Mouse (Mus musculus) MEL (cell line): ENCODE data around the gene Pde8b. TPM values are rescaled to one million over a fixed set of nuclear protein-coding genes. Genes with fewer than 3 reads are reported as not detected.

ENCODE experiments used
- DNase-seq: peaks from one replicate; pipeline ENCODE4 v3.0.0; 2011; ENCODE audit warnings: low read depth, low spot score
- H3K27ac ChIP-seq: 2 replicates; pipeline ENCODE4 v1.5.1; 2012; ENCODE audit warnings: low read depth, mild to moderate bottlenecking, control low read depth, low read length, moderate library complexity; ENCODE audit not compliant: control insufficient read depth
- H3K27me3 ChIP-seq, 2 experiments: fragments of 150-350 bp in 1 of 2; sonication (generic) in 1 of 2; 2 replicates each; pipeline ENCODE4 v1.6.1; 2012; ENCODE audit warnings: low read length in 2 of 2, mild to moderate bottlenecking in 2 of 2, improper control_type of control experiment in 1 of 2, moderate library complexity in 1 of 2; ENCODE audit not compliant: insufficient read depth in 2 of 2, control insufficient read depth in 1 of 2
- H3K36me3 ChIP-seq, 2 experiments: 2 replicates each; pipeline ENCODE4 v1.6.1; 2012 to 2014; ENCODE audit warnings: low read length in 2 of 2, improper control_type of control experiment in 1 of 2, inconsistent platforms in 1 of 2, mild to moderate bottlenecking in 1 of 2; ENCODE audit not compliant: insufficient read depth in 2 of 2, control insufficient read depth in 1 of 2
- H3K4me1 ChIP-seq, 2 experiments: fragments of 150-350 bp in 1 of 2; sonication (generic) in 1 of 2; 2 replicates each; pipeline ENCODE4 v1.6.1; 2012; ENCODE audit warnings: low read length in 2 of 2, improper control_type of control experiment in 1 of 2, mild to moderate bottlenecking in 1 of 2; ENCODE audit not compliant: insufficient read depth in 2 of 2, control insufficient read depth in 1 of 2
- H3K4me3 ChIP-seq, 2 experiments: fragments of 150-350 bp in 1 of 2; sonication (generic) in 1 of 2; 2 replicates each; pipeline ENCODE4 v1.5.1; 2012; ENCODE audit warnings: low read depth in 2 of 2, low read length in 2 of 2, mild to moderate bottlenecking in 2 of 2, moderate library complexity in 2 of 2, control low read depth in 1 of 2, improper control_type of control experiment in 1 of 2; ENCODE audit not compliant: control insufficient read depth in 1 of 2, insufficient read depth in 1 of 2
- H3K79me2 ChIP-seq: 2 replicates; pipeline ENCODE4 v1.6.1; 2012; ENCODE audit warnings: mild to moderate bottlenecking, low read length, moderate library complexity; ENCODE audit not compliant: control insufficient read depth, poor library complexity, insufficient read depth
- H3K9ac ChIP-seq: 2 replicates; pipeline ENCODE4 v1.6.1; 2012; ENCODE audit warnings: low read depth, mild to moderate bottlenecking, control low read depth, low read length, moderate library complexity; ENCODE audit not compliant: control insufficient read depth, poor library complexity, severe bottlenecking
- H3K9me3 ChIP-seq: fragments of 150-350 bp; sonication (generic); replicated peaks from 2 replicates; pipeline ENCODE4 v1.6.1; 2012; ENCODE audit warnings: mild to moderate bottlenecking, low read length, improper control_type of control experiment, moderate library complexity; ENCODE audit not compliant: insufficient read depth
- CHD1 ChIP-seq: IDR thresholded peaks from 2 replicates; pipeline ENCODE4 v1.6.1; 2012; ENCODE audit warnings: low read depth, mild to moderate bottlenecking, inconsistent platforms, low read length, improper control_type of control experiment
- CTCF ChIP-seq, 3 experiments: IDR thresholded peaks in 2 of 3; conservative IDR thresholded peaks in 1 of 3; 2 replicates each; pipeline ENCODE4 v1.5.1; 2011 to 2012; ENCODE audit warnings: low read length in 3 of 3, low read depth in 2 of 3, mild to moderate bottlenecking in 2 of 3, improper control_type of control experiment in 1 of 3, inconsistent platforms in 1 of 3, mixed read lengths in 1 of 3, moderate library complexity in 1 of 3; ENCODE audit not compliant: control insufficient read depth in 1 of 3, insufficient read depth in 1 of 3, poor library complexity in 1 of 3, severe bottlenecking in 1 of 3
- E2F4 ChIP-seq: IDR thresholded peaks from 2 replicates; pipeline ENCODE4 v1.6.1; 2011; ENCODE audit warnings: low read depth, low read length, improper control_type of control experiment, borderline replicate concordance
- ELF1 ChIP-seq: IDR thresholded peaks from 2 replicates; pipeline ENCODE4 v1.6.1; 2014; ENCODE audit warnings: low read depth, mild to moderate bottlenecking, inconsistent platforms, low read length, improper control_type of control experiment, moderate library complexity
- EP300 ChIP-seq, 2 experiments: IDR thresholded peaks; 2 replicates each; pipeline ENCODE4 v1.6.1; 2011; ENCODE audit warnings: improper control_type of control experiment in 2 of 2, low read length in 2 of 2, low read depth in 1 of 2, mild to moderate bottlenecking in 1 of 2
- ETS1 ChIP-seq: IDR thresholded peaks from 2 replicates; pipeline ENCODE4 v1.6.1; 2012; ENCODE audit warnings: low read depth, mild to moderate bottlenecking, inconsistent platforms, low read length, improper control_type of control experiment, moderate library complexity
- JUND ChIP-seq: IDR thresholded peaks from 2 replicates; pipeline ENCODE4 v1.6.1; 2011; ENCODE audit warnings: low read depth, mild to moderate bottlenecking, improper control_type of control experiment, low read length
- MAFK ChIP-seq: IDR thresholded peaks from 2 replicates; pipeline ENCODE4 v1.6.1; 2011; ENCODE audit warnings: low read depth, mild to moderate bottlenecking, low read length, improper control_type of control experiment, borderline replicate concordance
- MAX ChIP-seq: IDR thresholded peaks from 2 replicates; pipeline ENCODE4 v1.6.1; 2011; ENCODE audit warnings: low read length, improper control_type of control experiment
- MXI1 ChIP-seq: IDR thresholded peaks from 2 replicates; pipeline ENCODE4 v1.6.1; 2011; ENCODE audit warnings: mild to moderate bottlenecking, low read depth, low read length, improper control_type of control experiment
- MYB ChIP-seq: IDR thresholded peaks from 2 replicates; pipeline ENCODE4 v1.6.1; 2011; ENCODE audit warnings: mild to moderate bottlenecking, low read depth, low read length, improper control_type of control experiment
- MYC ChIP-seq: IDR thresholded peaks from 2 replicates; pipeline ENCODE4 v1.6.1; 2011; ENCODE audit warnings: low read depth, mild to moderate bottlenecking, low read length, improper control_type of control experiment, moderate library complexity
- NELFE ChIP-seq: IDR thresholded peaks from 2 replicates; pipeline ENCODE4 v1.6.1; 2011; ENCODE audit warnings: low read depth, low read length, improper control_type of control experiment
- POLR2AphosphoS2 ChIP-seq: IDR thresholded peaks from 2 replicates; pipeline ENCODE4 v1.6.1; 2011; ENCODE audit warnings: low read length, improper control_type of control experiment
- POLR2AphosphoS5 ChIP-seq: IDR thresholded peaks from 2 replicates; pipeline ENCODE4 v1.6.1; 2012; ENCODE audit warnings: low read depth, borderline replicate concordance, mild to moderate bottlenecking, inconsistent platforms, low read length, moderate library complexity, mixed read lengths
- RAD21 ChIP-seq: IDR thresholded peaks from 2 replicates; pipeline ENCODE4 v1.6.1; 2011; ENCODE audit warnings: mild to moderate bottlenecking, low read depth, low read length, improper control_type of control experiment
- SIN3A ChIP-seq: IDR thresholded peaks from 2 replicates; pipeline ENCODE4 v1.6.1; 2012; ENCODE audit warnings: low read length, improper control_type of control experiment, inconsistent platforms
- TAL1 ChIP-seq: IDR thresholded peaks from 2 replicates; pipeline ENCODE4 v1.6.1; 2012; ENCODE audit warnings: mild to moderate bottlenecking, inconsistent platforms, low read length, moderate library complexity, mixed read lengths
- ZNF384 ChIP-seq: IDR thresholded peaks from 2 replicates; pipeline ENCODE4 v1.6.1; 2012; ENCODE audit warnings: low read depth, mild to moderate bottlenecking, inconsistent platforms, low read length, improper control_type of control experiment
- polyA plus RNA-seq, 2 experiments: library from polyadenylated mRNA; stranded (reverse) in 1 of 2; unstranded in 1 of 2; fragments of >175 nt in 1 of 2; fragments of >200 nt in 1 of 2; gene quantifications; 2 replicates each; pipeline versions ENCODE4 v1.2.1 to v1.2.4; 2012; ENCODE audit warnings: low replicate concordance in 2 of 2, low read depth in 1 of 2; ENCODE audit not compliant: insufficient read length in 2 of 2, insufficient read depth in 1 of 2, missing spikeins in 1 of 2
- total RNA-seq: library from RNA; depleted of rRNA; stranded (reverse); fragments of 300-350 nt; gene quantifications from 2 replicates; pipeline ENCODE4 v1.2.3, GENCODE M21; 2012

Gene Pde8b
- total and polyA plus RNA-seq, 3 experiments: 0.04 to 0.40 TPM; not detected in 1

- H3K4me1 ChIP-seq: no peaks in the 10 kb centered on the region
- TF ChIP-seq MYC: no peak
- TF ChIP-seq, all 39 proteins: peak for 0
- Histone ChIP-seq H3K36me3 (no peaks in the 10 kb centered on the region), H3K9me3 (no peaks in the 10 kb centered on the region), H3K9ac (no peak overlapping the region), H3K4me3 (no peak overlapping the region), H3K79me2 (no peaks in the 10 kb centered on the region), H3K27ac (no peak overlapping the region), H3K27me3 (no peaks in the 10 kb centered on the region; a peak in 1 of 4 replicates)
- DNase-seq: no peak
These were observed 215.4 kb downstream of the Pde8b start for GRCm38 (mm10) chr13:95034715-95035114.

GRCm38 (mm10) chr13:95034094-95034493 is 216.0 kb downstream of the Pde8b start:
- Histone ChIP-seq H3K9ac (no peak overlapping the region), H3K36me3 (no peaks in the 10 kb centered on the region), H3K4me1 (no peaks in the 10 kb centered on the region), H3K27me3 (no peaks in the 10 kb centered on the region; a peak in 1 of 4 replicates), H3K79me2 (no peaks in the 10 kb centered on the region), H3K9me3 (no peaks in the 10 kb centered on the region), H3K27ac (no peak overlapping the region), H3K4me3 (no peak overlapping the region)
- no peak for DNase-seq
- no peak for TF ChIP-seq TAL1
- no peak for TF ChIP-seq MAX
- no peak for TF ChIP-seq CTCF (IDR thresholded peaks at IDR 0.05 in 2 of 3, conservative IDR thresholded peaks at IDR 0.05 in 1 of 3; ENCODE audit: control insufficient read depth in 1 of 3, insufficient read depth in 1 of 3, low read depth in 2 of 3, low read length in 3 of 3, poor library complexity in 1 of 3, severe bottlenecking in 1 of 3)
- TF ChIP-seq POLR2AphosphoS2: no peak
- no peak for TF ChIP-seq MAFK
- no peak for TF ChIP-seq JUND
- no peak for TF ChIP-seq POLR2AphosphoS5
- TF ChIP-seq E2F4: no peak
- no peak for TF ChIP-seq ZNF384

- H3K36me3 ChIP-seq: no peaks in the 10 kb centered on the region
- H3K9me3 ChIP-seq: no peaks in the 10 kb centered on the region
- H3K79me2 ChIP-seq: no peaks in the 10 kb centered on the region
- TF ChIP-seq MAX: no peak
- TF ChIP-seq MAFK: no peak
- TF ChIP-seq POLR2AphosphoS2: no peak
- no peak for TF ChIP-seq SIN3A
- no peak for TF ChIP-seq MXI1
- TF ChIP-seq NELFE: no peak
- TF ChIP-seq CHD1: no peak
- TF ChIP-seq ELF1: no peak
- TF ChIP-seq EP300 (IDR thresholded peaks at IDR 0.05; ENCODE audit: low read depth in 1 of 2, low read length in 2 of 2): no peak
- no peak for TF ChIP-seq RAD21
- TF ChIP-seq CTCF (IDR thresholded peaks at IDR 0.05 in 2 of 3, conservative IDR thresholded peaks at IDR 0.05 in 1 of 3; ENCODE audit: control insufficient read depth in 1 of 3, insufficient read depth in 1 of 3, low read depth in 2 of 3, low read length in 3 of 3, poor library complexity in 1 of 3, severe bottlenecking in 1 of 3): no peak
- no peak for TF ChIP-seq ETS1
- TF ChIP-seq MYB: no peak
- H3K4me3 ChIP-seq: no peak overlapping the region
- DNase-seq: no peak
- H3K27ac ChIP-seq: no peak overlapping the region
- H3K27me3 ChIP-seq: no peaks in the 10 kb centered on the region; a peak in 1 of 4 replicates
- H3K9ac ChIP-seq: no peak overlapping the region
- H3K4me1 ChIP-seq: no peaks in the 10 kb centered on the region
These were observed 217.2 kb downstream of the Pde8b start for GRCm38 (mm10) chr13:95032973-95033372.
